Mouse (Mus musculus) forebrain, embryonic 15.5 days (tissue): ENCODE results near the gene Cxcr5. TPM values are rescaled to one million over a fixed set of nuclear protein-coding genes. Genes with fewer than 3 reads are reported as not detected.

Source experiments
- ATAC-seq: fragments of 200-750 bp; cut with Nextera tagmentation; replicated peaks from 2 replicates; pipeline ENCODE4 v1.8.0; 2017; ENCODE audit warnings: mild to moderate bottlenecking, moderate TSS enrichment, moderate library complexity
- H3K27ac ChIP-seq: fragments of 300-500 bp; sonication (generic); replicated peaks from 2 replicates; pipeline ENCODE4 v1.5.1; 2015; ENCODE audit warnings: mild to moderate bottlenecking, inconsistent platforms
- H3K27me3 ChIP-seq: fragments of 300-500 bp; sonication (generic); 2 replicates; pipeline ENCODE4 v1.6.1; 2015; ENCODE audit warnings: inconsistent platforms
- H3K36me3 ChIP-seq: fragments of 300-500 bp; sonication (generic); 2 replicates; pipeline ENCODE4 v1.6.1; 2015; ENCODE audit warnings: mild to moderate bottlenecking, inconsistent platforms
- H3K4me1 ChIP-seq: fragments of 300-500 bp; sonication (generic); 2 replicates; pipeline ENCODE4 v1.6.1; 2015; ENCODE audit warnings: inconsistent platforms
- H3K4me2 ChIP-seq: fragments of 300-500 bp; sonication (generic); replicated peaks from 2 replicates; pipeline ENCODE4 v1.6.1; 2015; ENCODE audit warnings: mild to moderate bottlenecking, inconsistent platforms
- H3K4me3 ChIP-seq: fragments of 300-500 bp; sonication (generic); 2 replicates; pipeline ENCODE4 v1.5.1; 2015; ENCODE audit warnings: mild to moderate bottlenecking, inconsistent platforms
- H3K9ac ChIP-seq: fragments of 300-500 bp; sonication (generic); replicated peaks from 2 replicates; pipeline ENCODE4 v1.6.1; 2015; ENCODE audit warnings: mild to moderate bottlenecking, inconsistent platforms
- H3K9me3 ChIP-seq: fragments of 300-500 bp; sonication (generic); 2 replicates; pipeline ENCODE4 v1.6.1; 2016; ENCODE audit warnings: inconsistent platforms
- WGBS: fragments of 180-500 bp; shearing (Covaris S2); methylation state at CpG from one replicate; pipeline ENCODE4 v1.1.7; 2015; ENCODE audit warnings: mixed read lengths; 5-methylcytosine and 5-hydroxymethylcytosine counted together
- polyA plus RNA-seq: library from polyadenylated mRNA; unstranded; fragments of >200 nt; fragmentation: Nextera tagmentation; extraction: Ambion mirVana; gene quantifications from 2 replicates; pipeline ENCODE4 v1.2.1, GENCODE M21; 2015

Cxcr5 gene
- polyA plus RNA-seq, 1 experiment from 2014 or later: not detected

DNA sequence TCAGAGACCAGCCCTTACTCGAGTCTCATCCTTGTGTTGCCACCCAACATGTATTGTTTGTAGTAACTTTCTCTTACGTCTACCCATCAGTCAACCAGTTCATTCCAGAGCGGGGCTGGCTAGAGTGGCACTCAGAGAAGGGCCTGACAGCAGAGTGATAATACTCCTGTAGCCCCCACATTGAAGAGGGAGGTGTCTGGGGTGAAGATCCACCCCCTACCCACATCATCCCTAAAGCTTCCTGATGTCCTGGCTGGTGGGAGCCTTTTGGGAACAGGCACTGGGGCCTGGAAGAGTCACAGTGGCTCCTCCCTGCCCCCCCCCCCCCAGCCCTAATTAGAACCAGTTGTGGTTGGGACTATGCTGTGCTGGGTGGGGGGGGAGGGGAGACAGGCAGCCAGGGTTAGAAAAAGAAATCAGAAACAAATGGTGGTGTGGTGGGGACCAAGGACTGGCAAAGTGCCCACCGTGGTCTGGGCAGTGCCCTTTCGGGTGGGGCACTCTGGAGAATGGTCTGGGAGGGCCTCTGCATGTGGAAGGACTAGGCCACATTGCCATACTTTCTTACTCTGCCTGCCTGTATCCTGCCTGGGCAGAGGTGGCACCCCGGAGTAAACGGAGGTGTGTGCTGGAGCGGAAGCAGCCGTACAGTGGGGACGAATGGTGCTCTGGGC is 60.3 kb downstream of the Cxcr5 start:
- peaks cover 67% of the 10 kb centered on the region for H3K4me1 ChIP-seq
- no peak for ATAC-seq
- H3K9me3 ChIP-seq: no peaks in the 10 kb centered on the region
- 35% methylated on average over 10 of the region's 10 CpGs for WGBS
- no peak overlapping the region for H3K4me2 ChIP-seq
- H3K27me3 ChIP-seq: no peaks in the 10 kb centered on the region
- H3K9ac ChIP-seq: no peak overlapping the region
- 0 out of 2 replicates have a peak overlapping the region, but pooled peaks have one; percentile 18 for H3K27ac ChIP-seq
- no peak overlapping the region for H3K4me3 ChIP-seq
- H3K36me3 ChIP-seq: peaks cover 27% of the 10 kb centered on the region

DNA sequence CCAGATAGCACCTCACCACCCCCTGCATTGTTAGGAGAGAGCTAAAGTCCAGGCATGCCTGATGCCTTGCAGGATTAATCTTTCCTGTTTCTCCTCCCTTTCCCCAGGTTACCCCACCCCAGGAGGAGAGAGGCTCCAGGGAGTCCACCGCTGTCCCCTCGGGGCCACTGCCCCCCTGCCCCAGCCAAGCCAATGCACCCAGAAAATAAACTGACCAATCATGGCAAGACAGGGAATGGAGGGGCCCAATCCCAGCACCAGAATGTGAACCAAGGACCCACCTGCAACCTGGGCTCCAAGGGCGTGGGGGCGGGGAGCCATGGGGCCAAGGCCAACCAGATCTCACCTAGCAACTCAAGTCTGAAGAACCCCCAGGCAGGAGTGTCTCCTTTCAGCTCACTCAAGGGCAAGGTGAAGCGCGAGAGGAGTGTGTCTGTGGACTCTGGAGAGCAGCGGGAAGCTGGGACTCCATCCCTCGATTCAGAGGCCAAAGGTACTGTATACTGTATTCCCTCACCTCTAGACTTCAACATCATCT is 61.0 kb downstream of the Cxcr5 start:
- H3K4me3 ChIP-seq: no peak overlapping the region
- no peaks in the 10 kb centered on the region for H3K9me3 ChIP-seq

GRCm38 (mm10) chr9:44500163-44500533 is 61.5 kb downstream of the Cxcr5 start:
- 33% methylated on average over 5 of the region's 5 CpGs for WGBS
- H3K9me3 ChIP-seq: no peaks in the 10 kb centered on the region
- peak overlapping the region; percentile 89 for H3K27ac ChIP-seq
- H3K27me3 ChIP-seq: no peaks in the 10 kb centered on the region
- H3K4me2 ChIP-seq: peak overlapping the region; percentile 86
- H3K4me1 ChIP-seq: peaks cover 71% of the 10 kb centered on the region
- ATAC-seq: no peak
- H3K36me3 ChIP-seq: peaks cover 17% of the 10 kb centered on the region; the same call in 1 of the 2 replicates
- no peak overlapping the region; the same call in 1 of the 2 replicates for H3K9ac ChIP-seq
- H3K4me3 ChIP-seq: peak overlapping the region; percentile 45; the same call in 1 of the 2 replicates

More for the DNA sequence above, 61.0 kb downstream of the Cxcr5 start:
- Histone ChIP-seq H3K27ac (peak overlapping the region; percentile 89; the same call in 1 of the 2 replicates), H3K9ac (no peak overlapping the region), H3K27me3 (no peaks in the 10 kb centered on the region), H3K4me1 (peaks cover 70% of the 10 kb centered on the region), H3K4me2 (no peak overlapping the region), H3K36me3 (peaks cover 20% of the 10 kb centered on the region; the same call in 1 of the 2 replicates)
- WGBS: 55% methylated on average over 8 of the region's 8 CpGs
- no peak for ATAC-seq

GRCm38 (mm10) chr9:44499356-44500162 is 62.1 kb downstream of the Cxcr5 start:
- no peaks in the 10 kb centered on the region for H3K9me3 ChIP-seq
- H3K4me3 ChIP-seq: peak overlapping the region; percentile 45
- WGBS: 7% methylated on average over 20 of the region's 20 CpGs
- peak overlapping the region; percentile 41 for H3K9ac ChIP-seq
- H3K27me3 ChIP-seq: no peaks in the 10 kb centered on the region
- H3K27ac ChIP-seq: peak overlapping the region; percentile 89
- H3K4me2 ChIP-seq: peak overlapping the region; percentile 86
- peaks cover 17% of the 10 kb centered on the region; the same call in 1 of the 2 replicates for H3K36me3 ChIP-seq
- H3K4me1 ChIP-seq: peaks cover 71% of the 10 kb centered on the region
- ATAC-seq: no peak

DNA sequence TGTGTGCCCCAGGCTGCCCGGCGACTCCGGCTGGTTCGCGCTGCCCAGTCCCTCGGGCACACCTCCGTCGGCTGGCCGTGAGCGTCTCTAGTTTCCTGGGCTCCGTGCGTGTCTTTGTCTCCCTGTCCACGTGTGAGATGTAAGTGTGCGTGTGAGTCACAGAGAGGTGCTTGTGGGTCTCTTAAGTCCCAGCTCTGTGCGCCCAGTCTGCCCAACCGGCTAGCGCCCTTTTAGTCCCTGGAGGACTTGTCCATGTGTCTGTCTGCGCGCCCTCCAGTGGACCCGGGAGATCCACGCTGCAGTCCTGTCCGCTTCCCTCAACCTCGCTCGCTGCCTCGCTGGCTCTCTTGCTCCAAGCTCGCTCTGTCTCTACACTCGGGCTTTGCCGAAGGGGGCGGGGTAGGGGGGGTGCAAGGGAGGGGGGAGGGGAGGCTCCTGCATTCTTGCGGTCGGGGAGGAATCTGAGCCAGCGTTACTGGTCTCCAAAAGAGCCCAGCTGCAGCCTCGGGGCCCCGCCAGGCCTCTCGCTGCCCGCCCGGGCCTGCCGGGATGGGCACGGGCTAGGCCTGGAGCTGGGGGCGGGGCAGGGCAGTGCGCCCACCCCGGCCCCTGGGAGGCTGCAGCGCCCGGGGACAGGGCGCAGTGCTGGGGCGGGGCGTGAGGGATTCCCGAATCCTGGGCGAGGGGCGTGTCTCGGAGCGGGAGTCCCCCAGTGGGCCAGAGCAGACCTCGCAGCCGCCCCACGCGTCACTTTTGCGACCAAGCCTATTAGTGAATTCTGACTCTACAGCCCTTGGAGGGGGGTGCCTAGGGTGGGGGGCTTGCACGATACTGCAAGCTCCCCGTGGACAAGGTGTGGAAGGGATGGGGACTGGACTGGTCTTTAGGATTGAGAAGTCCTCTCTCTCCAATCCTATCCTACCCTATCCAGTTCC is 63.0 kb downstream of the Cxcr5 start:
- peaks cover 80% of the 10 kb centered on the region for H3K4me1 ChIP-seq

GRCm38 (mm10) chr9:44497624-44498377 is 63.9 kb downstream of the Cxcr5 start:
- Histone ChIP-seq H3K4me1 (peaks cover 89% of the 10 kb centered on the region), H3K27ac (peak overlapping the region; percentile 89), H3K27me3 (no peaks in the 10 kb centered on the region), H3K4me3 (peak overlapping the region; percentile 45), H3K36me3 (peaks cover 13% of the 10 kb centered on the region; the same call in 1 of the 2 replicates), H3K9ac (peak overlapping the region; percentile 41), H3K4me2 (peak overlapping the region; percentile 86), H3K9me3 (no peaks in the 10 kb centered on the region)
- ATAC-seq: no peak
- WGBS: 3% methylated on average over 11 of the region's 11 CpGs

More for the DNA sequence above, 63.0 kb downstream of the Cxcr5 start:
- ATAC-seq: peak; percentile 82
- no peaks in the 10 kb centered on the region for H3K27me3 ChIP-seq
- H3K4me2 ChIP-seq: peak overlapping the region; percentile 86
- H3K36me3 ChIP-seq: peaks cover 17% of the 10 kb centered on the region; the same call in 1 of the 2 replicates
- peak overlapping the region; percentile 45 for H3K4me3 ChIP-seq
- no peaks in the 10 kb centered on the region for H3K9me3 ChIP-seq
- peak overlapping the region; percentile 41 for H3K9ac ChIP-seq
- under 1% methylated on average over 59 of the region's 59 CpGs for WGBS
- peak overlapping the region; percentile 89 for H3K27ac ChIP-seq

DNA sequence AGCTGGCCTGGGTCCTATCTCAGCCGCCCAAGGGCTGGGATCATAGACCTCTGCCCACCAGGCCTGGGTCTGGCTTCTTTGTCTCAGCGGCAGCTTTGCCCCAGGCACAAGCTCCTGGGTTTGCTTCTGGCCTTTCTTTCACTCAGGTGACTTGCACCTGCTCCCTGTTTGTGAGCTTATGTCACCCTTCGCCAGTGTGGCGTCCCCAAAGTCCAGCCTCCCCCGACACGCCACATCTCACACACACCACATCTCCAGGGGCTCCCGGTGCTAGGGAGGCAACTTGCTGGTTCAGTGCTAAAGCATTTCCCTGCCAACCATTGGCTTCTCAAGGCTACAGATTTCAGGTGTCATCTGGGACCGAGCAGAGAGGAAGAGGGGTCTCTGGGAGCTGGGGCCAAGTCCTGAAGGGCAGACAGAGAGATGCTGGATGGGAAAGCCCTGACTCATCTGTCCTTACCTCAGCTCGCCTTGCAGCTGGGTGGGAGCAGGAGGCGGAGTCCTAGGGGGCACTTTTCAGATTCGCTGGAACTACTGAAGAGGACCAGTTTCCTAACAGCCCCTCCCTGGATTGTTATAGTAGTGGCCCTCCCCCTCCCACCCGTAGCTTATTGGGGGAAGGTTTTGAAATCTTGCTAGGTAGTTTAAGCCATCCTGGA is 64.7 kb downstream of the Cxcr5 start:
- Histone ChIP-seq H3K9me3 (no peaks in the 10 kb centered on the region), H3K4me2 (no peak overlapping the region), H3K4me1 (peaks cover 93% of the 10 kb centered on the region), H3K9ac (no peak overlapping the region), H3K27ac (no peak overlapping the region), H3K36me3 (peaks cover 9% of the 10 kb centered on the region; the same call in 1 of the 2 replicates), H3K4me3 (no peak overlapping the region), H3K27me3 (no peaks in the 10 kb centered on the region)
- ATAC-seq: no peak
- 47% methylated on average over 12 of the region's 12 CpGs for WGBS

- WGBS: 82% methylated on average over 10 of the region's 10 CpGs
- no peaks in the 10 kb centered on the region for H3K36me3 ChIP-seq
- no peak overlapping the region for H3K9ac ChIP-seq
- H3K9me3 ChIP-seq: no peaks in the 10 kb centered on the region
- H3K4me2 ChIP-seq: no peak overlapping the region
- no peak overlapping the region for H3K27ac ChIP-seq
- no peak for ATAC-seq
- no peak overlapping the region for H3K4me3 ChIP-seq
- H3K27me3 ChIP-seq: no peaks in the 10 kb centered on the region
- H3K4me1 ChIP-seq: peaks cover 87% of the 10 kb centered on the region
Observed at GRCm38 (mm10) chr9:44495810-44496344, 65.8 kb downstream of the Cxcr5 start.

GRCm38 (mm10) chr9:44494863-44495809 is 66.5 kb downstream of the Cxcr5 start:
- Histone ChIP-seq H3K4me3 (no peak overlapping the region), H3K27me3 (no peaks in the 10 kb centered on the region), H3K4me1 (peaks cover 87% of the 10 kb centered on the region), H3K36me3 (no peaks in the 10 kb centered on the region), H3K27ac (peak overlapping the region; percentile 70), H3K4me2 (no peak overlapping the region), H3K9me3 (no peaks in the 10 kb centered on the region), H3K9ac (no peak overlapping the region)
- WGBS: 31% methylated on average over 9 of the region's 9 CpGs
- no peak for ATAC-seq
